Mouse (Mus musculus): ENCODE results near the gene Fam171b. TPM values are rescaled to one million over a fixed set of nuclear protein-coding genes. Genes with fewer than 3 reads are reported as not detected.

Fam171b gene
- polyA plus RNA-seq (2016; fragmentation: Nextera tagmentation; extraction: Ambion mirVana): 18.5 and 19.4 TPM in 2 replicates

DNA sequence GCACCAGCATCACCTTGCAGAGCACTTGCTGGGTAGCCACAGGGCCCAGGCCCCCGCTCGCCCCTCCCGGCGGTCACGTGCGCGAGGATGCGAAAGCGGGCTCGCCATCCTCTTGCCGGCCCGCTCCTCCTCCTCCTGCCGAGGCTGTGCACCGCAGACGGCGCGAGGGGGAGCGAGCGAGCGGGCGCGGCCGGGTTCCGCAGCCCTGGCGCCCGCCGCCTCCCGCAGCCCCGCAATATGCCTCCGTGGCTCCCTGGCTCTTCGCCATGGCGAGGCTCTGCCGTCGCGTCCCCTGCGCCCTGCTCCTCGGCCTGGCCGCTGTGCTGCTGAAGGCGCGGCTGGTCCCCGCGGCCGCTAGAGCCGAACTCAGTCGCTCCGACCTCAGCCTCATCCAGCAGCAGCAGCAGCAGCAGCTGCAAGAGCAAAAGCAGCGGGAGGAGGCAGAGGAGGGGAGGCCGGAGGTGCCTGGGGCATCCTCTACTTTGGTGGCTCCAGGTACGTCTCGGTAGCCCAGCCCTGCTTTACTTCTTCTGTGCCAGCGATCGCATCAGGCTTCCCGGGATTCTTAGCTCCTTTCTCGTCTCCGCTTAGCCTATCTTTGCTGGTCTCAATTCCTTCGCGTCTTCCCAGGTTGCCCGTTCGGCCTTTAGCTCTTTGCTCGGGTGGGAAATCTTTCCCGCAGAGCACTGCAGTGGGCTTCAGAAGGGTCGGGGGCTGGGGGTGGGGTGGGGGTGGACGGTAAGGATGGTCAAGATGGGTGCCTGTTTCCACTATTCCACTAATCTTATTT is at the start of gene Fam171b:
Gene Fam171b, plus strand, starts transcription at position 154 of the 790 bp plus-strand sequence.
- peak within 1 kb of the TSS; percentile 90 for H3K27ac ChIP-seq (replicated peaks)
- no peaks in the 10 kb centered on the region for H3K9me3 ChIP-seq
- peaks cover 16% of the 10 kb centered on the region for H3K27me3 ChIP-seq (replicated peaks; ENCODE audit: low read depth, poor library complexity, severe bottlenecking)
- peaks cover 18% of the 10 kb centered on the region for H3K4me1 ChIP-seq
- H3K36me3 ChIP-seq (replicated peaks): no peaks in the 10 kb centered on the region
- peak within 1 kb of the TSS; percentile 74 for H3K4me3 ChIP-seq
- WGBS: under 1% methylated on average over 63 of the region's 63 CpGs
- DNase-seq (ENCODE audit: low spot score): peak; percentile 92

DNA sequence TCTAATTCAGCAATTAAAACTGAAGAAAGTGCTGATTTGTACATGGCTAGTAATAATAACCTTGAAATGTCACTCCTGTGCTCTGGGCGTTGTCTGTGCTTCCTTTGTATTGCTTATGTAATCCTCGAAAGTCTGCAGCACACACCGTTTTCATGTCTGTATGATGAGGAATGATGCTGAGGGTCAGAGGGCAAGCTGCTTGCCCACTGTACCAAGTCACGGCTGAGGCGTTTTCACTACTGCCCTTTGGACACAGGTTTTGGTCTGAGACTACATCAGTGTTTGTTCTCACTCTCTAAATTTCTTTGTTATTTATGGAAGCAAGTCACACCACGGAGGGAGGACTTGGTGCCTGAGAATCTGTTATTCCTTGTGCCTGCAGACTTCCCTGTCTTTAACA is 46.4 kb upstream of the Fam171b start:
- no peaks in the 10 kb centered on the region for H3K4me1 ChIP-seq
- DNase-seq (ENCODE audit: low spot score): no peak
- no peaks in the 10 kb centered on the region for H3K9me3 ChIP-seq
- H3K36me3 ChIP-seq (replicated peaks): peaks cover 50% of the 10 kb centered on the region
- H3K27ac ChIP-seq (replicated peaks): no peak overlapping the region
- H3K27me3 ChIP-seq (replicated peaks; ENCODE audit: low read depth, poor library complexity, severe bottlenecking): no peaks in the 10 kb centered on the region
- no peak overlapping the region for H3K4me3 ChIP-seq
- 84% methylated on average over 6 of the region's 6 CpGs for WGBS

DNA sequence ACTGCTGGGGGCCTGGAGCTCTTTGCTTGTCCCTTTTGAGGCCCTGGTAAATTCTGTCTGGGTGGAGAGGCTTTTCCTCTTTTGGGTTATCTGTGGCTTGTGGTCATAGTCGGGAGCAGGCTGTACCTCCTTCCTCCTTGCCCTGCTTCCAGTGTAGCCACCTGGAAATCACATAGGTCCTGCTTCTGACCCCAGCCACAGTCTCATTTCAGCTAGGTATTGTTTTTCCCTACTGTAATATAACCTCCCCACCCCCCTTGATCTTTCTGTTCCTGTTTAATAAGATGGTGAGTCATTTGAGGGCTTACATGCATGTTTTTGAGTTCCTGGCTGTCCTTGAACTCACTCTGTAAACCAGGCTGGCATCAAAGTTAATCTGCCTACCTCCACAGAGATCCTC is 45.6 kb upstream of the Fam171b start:
- no peak for DNase-seq (ENCODE audit: low spot score)
- Histone ChIP-seq H3K27ac (replicated peaks) (no peak overlapping the region), H3K9me3 (no peaks in the 10 kb centered on the region), H3K36me3 (replicated peaks) (peaks cover 53% of the 10 kb centered on the region), H3K4me3 (no peak overlapping the region), H3K27me3 (replicated peaks; ENCODE audit: low read depth, poor library complexity, severe bottlenecking) (no peaks in the 10 kb centered on the region), H3K4me1 (no peaks in the 10 kb centered on the region)
- WGBS: 89% methylated on average over 1 of the region's 1 CpGs

DNA sequence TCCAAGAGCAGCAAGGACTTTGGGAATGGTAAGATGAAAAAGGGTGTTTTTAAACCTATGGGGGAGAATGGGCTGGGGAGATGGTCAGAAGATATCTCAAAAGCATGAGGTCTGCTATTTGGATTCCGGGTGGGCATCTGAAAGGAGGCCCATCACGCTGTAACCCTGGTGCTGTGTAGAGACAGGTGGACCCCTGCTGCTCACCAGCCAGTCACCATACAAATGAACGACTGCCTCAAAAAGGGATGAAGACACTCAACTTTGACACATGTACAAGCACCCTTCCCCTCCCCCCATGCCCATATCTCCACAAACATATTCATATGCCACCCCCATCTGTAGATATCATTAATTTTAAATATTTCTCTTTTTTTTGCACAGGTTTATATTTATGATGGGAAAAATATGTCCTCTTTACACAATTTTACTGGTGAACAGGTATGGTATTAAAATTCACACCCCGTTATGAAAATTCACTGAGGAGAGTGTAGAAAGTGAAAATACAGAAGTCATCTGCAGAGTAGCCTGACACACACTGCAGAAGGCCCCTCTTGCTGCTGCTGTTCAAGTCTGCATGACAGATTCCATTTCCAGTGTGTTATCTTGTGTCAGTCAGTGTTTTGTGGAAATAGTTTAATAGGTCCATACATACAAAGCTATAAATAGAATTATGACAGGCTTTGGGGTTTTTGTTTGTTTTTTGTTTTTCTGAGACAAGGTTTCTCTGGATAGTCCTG is 44.0 kb upstream of the Fam171b start:
- Histone ChIP-seq H3K27ac (replicated peaks) (no peak overlapping the region), H3K36me3 (replicated peaks) (peaks cover 69% of the 10 kb centered on the region), H3K9me3 (no peaks in the 10 kb centered on the region), H3K27me3 (replicated peaks; ENCODE audit: low read depth, poor library complexity, severe bottlenecking) (no peaks in the 10 kb centered on the region), H3K4me3 (no peak overlapping the region), H3K4me1 (no peaks in the 10 kb centered on the region)
- WGBS: 93% methylated on average over 4 of the region's 4 CpGs
- DNase-seq (ENCODE audit: low spot score): no peak

DNA sequence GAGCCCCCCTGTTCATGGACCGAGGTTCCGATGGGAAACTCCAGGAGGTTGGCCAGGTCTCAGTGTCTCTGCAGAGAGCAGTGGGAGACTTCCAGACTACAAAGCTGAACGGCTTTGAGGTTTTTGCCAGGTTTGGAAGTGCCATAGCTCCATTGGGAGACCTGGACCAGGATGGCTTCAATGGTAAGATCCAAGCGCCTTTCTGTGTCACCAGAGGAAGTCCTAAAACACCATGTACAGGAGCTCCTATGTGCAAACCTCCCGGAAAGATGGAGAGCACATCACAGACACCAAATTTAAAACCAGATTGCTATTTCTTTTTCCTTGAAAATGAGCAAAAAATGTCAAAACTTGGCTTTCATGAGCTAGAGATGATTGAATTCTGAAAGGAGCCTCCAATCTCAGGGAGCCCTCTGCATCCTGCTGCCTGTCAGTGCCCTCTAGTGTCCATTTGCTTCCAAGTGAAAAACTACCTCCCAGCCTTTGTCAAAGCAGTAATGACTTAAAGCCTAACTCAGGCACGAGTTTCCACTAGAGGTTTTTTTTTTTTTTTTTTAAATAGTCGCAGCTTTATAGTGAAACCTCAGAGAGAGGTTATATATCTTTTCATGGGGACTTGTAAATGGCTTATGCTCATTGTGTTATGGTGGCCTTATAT is 41.2 kb upstream of the Fam171b start:
- H3K27me3 ChIP-seq (replicated peaks; ENCODE audit: low read depth, poor library complexity, severe bottlenecking): no peaks in the 10 kb centered on the region
- H3K27ac ChIP-seq (replicated peaks): no peak overlapping the region
- WGBS: 64% methylated on average over 7 of the region's 7 CpGs
- H3K4me1 ChIP-seq: no peaks in the 10 kb centered on the region
- no peaks in the 10 kb centered on the region for H3K9me3 ChIP-seq
- H3K4me3 ChIP-seq: no peak overlapping the region
- DNase-seq (ENCODE audit: low spot score): peak; percentile 41
- H3K36me3 ChIP-seq (replicated peaks): peaks cover 90% of the 10 kb centered on the region

DNA sequence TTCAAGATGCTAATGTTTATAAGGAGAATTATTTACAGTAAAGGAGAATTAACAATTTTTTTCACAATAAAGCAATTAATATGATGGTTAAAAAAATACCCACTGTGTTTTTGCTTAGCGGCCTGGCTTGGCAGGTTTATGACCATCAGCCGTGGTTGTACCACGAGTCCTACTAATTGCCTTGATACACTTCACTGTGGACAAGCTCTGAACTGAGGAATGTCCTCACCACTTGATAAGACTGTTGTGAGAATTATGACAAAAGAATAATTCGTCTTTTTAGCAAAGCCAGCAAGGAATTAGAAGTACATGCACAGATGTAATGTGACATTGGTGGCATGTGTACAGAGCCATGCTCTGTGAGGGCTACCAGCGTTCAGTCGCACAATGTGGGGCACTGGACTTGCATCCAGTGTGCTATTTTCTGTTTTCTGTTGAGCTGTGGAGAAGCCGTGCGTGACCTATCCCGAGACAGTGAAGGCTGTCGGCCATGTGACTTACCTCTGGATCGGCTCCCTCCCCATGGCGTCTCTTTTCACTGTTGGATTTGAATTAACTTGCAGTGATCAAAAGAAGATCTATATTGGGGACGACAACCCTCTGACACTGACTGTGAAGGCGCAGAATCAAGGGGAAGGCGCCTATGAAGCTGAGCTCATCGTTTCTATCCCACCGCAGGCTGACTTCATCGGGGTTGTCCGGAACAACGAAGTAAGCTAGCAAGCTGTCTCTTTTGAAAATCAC is 20.9 kb upstream of the Fam171b start:
- DNase-seq (ENCODE audit: low spot score): no peak
- 85% methylated on average over 20 of the region's 20 CpGs for WGBS
- Histone ChIP-seq H3K27me3 (replicated peaks; ENCODE audit: low read depth, poor library complexity, severe bottlenecking) (no peaks in the 10 kb centered on the region), H3K36me3 (replicated peaks) (peaks cover 81% of the 10 kb centered on the region), H3K4me1 (no peaks in the 10 kb centered on the region), H3K27ac (replicated peaks) (no peak overlapping the region), H3K4me3 (no peak overlapping the region), H3K9me3 (no peaks in the 10 kb centered on the region)

DNA sequence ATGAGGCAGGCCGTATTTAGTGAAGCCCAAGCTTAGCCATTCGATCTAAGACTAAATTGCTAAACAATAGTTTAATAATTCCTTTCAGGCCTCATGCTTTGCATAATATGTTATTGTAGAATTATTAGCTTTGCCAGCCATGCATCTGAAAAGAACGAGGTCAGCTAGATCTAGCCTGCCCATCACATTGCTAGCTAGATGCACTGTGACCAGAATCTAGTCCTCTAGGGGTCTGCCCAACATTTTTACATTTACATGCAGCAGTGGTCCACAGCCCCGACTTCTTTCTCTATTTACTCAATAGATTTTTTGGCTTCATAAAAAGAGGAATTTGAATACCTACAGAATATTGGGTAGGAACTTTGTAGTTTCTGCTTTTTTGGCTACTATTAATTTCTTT is 20.3 kb upstream of the Fam171b start:
- H3K27ac ChIP-seq (replicated peaks): no peak overlapping the region
- peaks cover 87% of the 10 kb centered on the region for H3K36me3 ChIP-seq (replicated peaks)
- no peak overlapping the region for H3K4me3 ChIP-seq
- no peak for DNase-seq (ENCODE audit: low spot score)
- no peaks in the 10 kb centered on the region for H3K27me3 ChIP-seq (replicated peaks; ENCODE audit: low read depth, poor library complexity, severe bottlenecking)
- WGBS: 82% methylated on average over 4 of the region's 4 CpGs
- no peaks in the 10 kb centered on the region for H3K9me3 ChIP-seq
- no peaks in the 10 kb centered on the region for H3K4me1 ChIP-seq

DNA sequence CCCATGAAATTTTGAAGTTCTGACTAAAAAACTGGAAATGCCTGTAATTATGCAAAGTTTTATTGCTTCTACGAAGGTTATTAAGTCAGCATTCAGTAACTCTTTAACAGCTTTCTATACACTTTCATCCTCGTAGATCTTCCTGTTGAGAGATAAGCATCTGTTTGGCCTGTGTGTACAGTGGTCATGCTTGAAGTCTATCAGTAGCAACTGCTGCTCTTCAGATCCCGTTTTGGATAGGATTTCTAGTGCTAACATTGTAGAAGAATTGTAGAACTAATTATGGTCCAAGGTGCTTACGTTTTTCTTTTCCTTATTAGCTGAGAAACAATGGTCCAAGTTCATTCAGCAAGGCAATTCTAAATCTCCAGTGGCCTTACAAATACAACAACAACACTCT is 16.7 kb upstream of the Fam171b start:
- Histone ChIP-seq H3K9me3 (no peaks in the 10 kb centered on the region), H3K4me1 (no peaks in the 10 kb centered on the region), H3K36me3 (replicated peaks) (peaks cover 91% of the 10 kb centered on the region), H3K4me3 (no peak overlapping the region), H3K27ac (replicated peaks) (no peak overlapping the region), H3K27me3 (replicated peaks; ENCODE audit: low read depth, poor library complexity, severe bottlenecking) (no peaks in the 10 kb centered on the region)
- no peak for DNase-seq (ENCODE audit: low spot score)
- WGBS: 83% methylated on average over 4 of the region's 4 CpGs

DNA sequence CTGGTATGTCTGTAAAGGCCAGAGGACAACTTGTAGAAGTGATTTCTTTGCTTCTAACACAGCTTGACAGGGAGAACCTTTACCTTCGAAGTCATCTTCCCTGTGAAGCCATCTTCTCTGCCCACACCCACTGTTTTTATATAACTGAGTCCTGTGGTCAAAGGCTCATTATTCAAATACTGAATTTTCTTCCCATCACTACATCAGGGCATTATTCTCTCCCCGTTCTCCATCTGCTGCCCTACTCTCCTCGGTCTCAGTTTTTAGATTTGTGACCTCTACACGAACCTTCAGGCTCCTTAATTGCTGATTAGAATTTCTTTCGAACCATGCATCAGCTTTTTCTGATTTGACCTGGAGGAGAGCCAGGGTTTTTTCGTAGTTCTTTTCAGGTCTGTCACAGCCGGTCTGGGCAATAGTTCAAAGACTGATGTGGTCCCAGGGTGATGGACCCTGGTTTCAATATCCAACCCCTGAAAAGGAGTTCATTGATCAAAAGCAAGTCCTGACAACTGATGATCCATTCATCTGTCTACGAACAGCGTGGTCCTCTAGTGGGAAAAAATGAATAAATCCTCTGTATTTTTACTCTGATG is 14.4 kb upstream of the Fam171b start:
- no peaks in the 10 kb centered on the region for H3K9me3 ChIP-seq
- H3K4me1 ChIP-seq: no peaks in the 10 kb centered on the region
- no peak overlapping the region for H3K27ac ChIP-seq (replicated peaks)
- DNase-seq (ENCODE audit: low spot score): no peak
- H3K36me3 ChIP-seq (replicated peaks): peaks cover 95% of the 10 kb centered on the region
- H3K27me3 ChIP-seq (replicated peaks; ENCODE audit: low read depth, poor library complexity, severe bottlenecking): no peaks in the 10 kb centered on the region
- H3K4me3 ChIP-seq: no peak overlapping the region
- WGBS: 76% methylated on average over 9 of the region's 9 CpGs

DNA sequence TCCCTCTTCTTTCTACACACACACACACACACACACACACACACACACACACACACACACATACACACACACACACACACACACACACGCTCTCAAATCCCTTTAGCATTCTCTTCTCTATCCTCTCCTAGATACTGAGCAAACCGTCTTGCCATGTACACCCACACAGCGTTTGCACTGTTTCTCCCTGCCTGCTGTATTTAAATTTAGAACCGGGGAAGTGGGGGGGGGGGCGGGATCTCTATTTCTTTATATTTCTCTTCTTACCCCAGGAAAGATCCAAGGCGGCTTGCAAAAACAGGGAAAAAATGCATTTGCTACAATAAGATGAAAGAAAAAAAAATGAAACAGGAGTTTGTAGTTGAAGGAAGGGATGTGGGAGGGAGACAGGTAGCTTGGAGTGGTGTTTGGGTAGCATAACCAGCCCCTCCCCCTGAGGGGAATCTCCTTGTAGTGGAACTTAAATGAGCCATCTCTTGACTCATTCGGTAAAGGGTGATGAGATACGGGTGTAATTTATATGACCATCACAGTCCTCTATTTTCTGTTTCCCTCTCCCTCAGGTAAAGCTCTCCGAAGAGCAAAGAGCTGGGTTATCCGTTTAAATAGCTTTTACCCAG is 947 bp downstream of the Fam171b start:
- DNase-seq (ENCODE audit: low spot score): no peak
- no peaks in the 10 kb centered on the region for H3K36me3 ChIP-seq (replicated peaks)
- WGBS: 16% methylated on average over 10 of the region's 10 CpGs
- no peaks in the 10 kb centered on the region for H3K9me3 ChIP-seq
- H3K4me3 ChIP-seq: peak overlapping the region; percentile 74
- H3K4me1 ChIP-seq: peaks cover 18% of the 10 kb centered on the region
- peaks cover 16% of the 10 kb centered on the region for H3K27me3 ChIP-seq (replicated peaks; ENCODE audit: low read depth, poor library complexity, severe bottlenecking)
- H3K27ac ChIP-seq (replicated peaks): peak overlapping the region; percentile 90; the same call in 1 of the 2 replicates

DNA sequence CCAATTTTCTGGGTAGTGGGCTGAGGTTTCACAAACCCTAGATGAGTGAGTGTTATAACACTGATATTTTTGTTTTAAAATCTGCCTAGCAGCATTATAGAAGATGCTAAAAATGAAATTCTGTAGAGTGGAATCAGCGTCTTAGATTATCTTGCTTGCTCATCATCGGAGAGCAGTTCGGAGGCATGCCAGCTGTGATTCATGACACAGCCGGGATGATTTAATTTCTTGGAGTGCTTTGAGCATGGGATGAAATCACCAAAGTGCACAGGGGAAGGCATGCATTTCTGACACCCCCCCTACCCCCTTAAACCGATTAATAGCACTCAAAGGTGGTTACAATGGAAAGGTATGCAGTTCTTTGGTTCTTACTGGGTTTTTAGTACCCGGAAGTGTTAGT is 1.6 kb downstream of the Fam171b start:
- DNase-seq (ENCODE audit: low spot score): no peak
- no peaks in the 10 kb centered on the region for H3K9me3 ChIP-seq
- peaks cover 18% of the 10 kb centered on the region for H3K4me1 ChIP-seq
- H3K27ac ChIP-seq (replicated peaks): no peak overlapping the region
- peak overlapping the region; percentile 74 for H3K4me3 ChIP-seq
- peaks cover 16% of the 10 kb centered on the region for H3K27me3 ChIP-seq (replicated peaks; ENCODE audit: low read depth, poor library complexity, severe bottlenecking)
- no peaks in the 10 kb centered on the region for H3K36me3 ChIP-seq (replicated peaks)
- 71% methylated on average over 6 of the region's 6 CpGs for WGBS
